Mouse (Mus musculus) heart, postnatal 14 days (tissue): Measurements from ENCODE around the gene Gm20388. TPM values are rescaled to one million over a fixed set of nuclear protein-coding genes. Genes with fewer than 3 reads are reported as not detected.

Source experiments
- DNase-seq, 2 experiments: peaks; one replicate each; pipeline ENCODE4 v3.0.0; 2021 to 2022
- intact Hi-C: fragments of 180-260 bp; cut with DNase I; formaldehyde crosslinking; loops from one replicate; pipeline ENCODE4 v1.15.1; 2025
- total RNA-seq, 2 experiments: library from RNA; stranded (reverse); gene quantifications; 2 replicates each; pipeline ENCODE4 v1.2.3; 2021

Gene Gm20388
- total RNA-seq, 2 experiments from 2014 or later = 0.24 TPM; not detected in 1

DNA sequence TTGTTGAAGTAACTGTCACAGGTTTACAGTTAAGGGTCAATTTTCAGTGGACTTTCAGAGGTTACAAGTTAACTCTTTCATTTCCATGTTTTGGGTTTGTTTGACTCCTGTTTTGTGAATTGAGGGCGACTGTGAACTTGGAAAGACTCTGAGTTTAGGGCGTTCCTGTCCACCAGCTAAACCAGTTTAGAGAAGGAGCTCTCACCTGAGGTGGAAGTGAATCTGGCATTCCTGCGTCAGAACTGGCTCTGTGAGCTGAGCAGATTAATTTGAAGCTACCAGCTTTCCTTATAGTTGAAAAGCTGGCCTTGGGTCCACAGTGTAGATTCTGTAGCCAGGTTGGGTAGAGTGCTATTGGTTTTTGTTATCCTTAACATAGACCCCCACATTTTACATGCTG lies 2.5 kb downstream of the Gm20388 start:
- no peak for DNase-seq
- intact Hi-C loops = no loop called here

DNA sequence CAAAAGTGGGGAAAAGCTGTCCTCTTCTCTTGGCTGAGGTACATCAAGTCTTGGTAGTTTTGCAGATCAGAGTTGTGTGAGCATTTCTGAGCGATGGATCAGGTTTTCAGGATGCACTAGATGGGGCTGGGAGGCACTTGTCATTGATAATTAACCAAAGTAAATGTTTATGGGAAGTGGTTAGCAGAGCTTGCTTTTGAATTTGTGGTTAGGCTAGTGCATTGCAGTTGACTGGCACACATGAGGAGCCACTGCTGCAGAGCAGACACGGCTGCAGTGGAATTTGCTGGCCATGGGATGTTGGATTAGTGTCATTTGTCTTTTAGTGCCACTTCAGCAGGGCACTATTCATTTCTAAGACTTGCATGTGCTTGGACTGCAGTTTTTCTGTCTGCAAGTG lies 3.5 kb downstream of the Gm20388 start:
- intact Hi-C loops = no loop called here
- DNase-seq = no peak

DNA sequence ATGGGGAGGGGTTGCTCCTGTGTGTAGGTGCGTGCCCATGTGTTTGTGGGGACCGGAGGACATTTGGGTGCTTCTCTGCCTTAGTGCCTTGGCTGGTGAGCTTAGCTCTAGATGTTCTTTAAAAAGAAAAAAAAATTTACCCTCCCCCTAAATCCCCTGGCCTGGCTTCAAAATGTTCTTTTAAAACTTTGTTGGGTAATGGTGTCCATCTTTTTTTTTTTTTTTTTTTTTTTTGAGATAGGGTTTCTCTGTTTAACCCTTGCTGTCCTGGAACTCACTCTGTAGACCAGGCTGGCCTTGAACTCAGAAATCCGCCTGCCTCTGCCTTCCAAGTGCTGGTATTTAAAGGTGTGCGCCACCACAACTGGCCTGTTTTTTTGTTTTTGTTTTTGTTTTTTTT lies 4.7 kb downstream of the Gm20388 start:
- intact Hi-C loops = no loop called here
- no peak for DNase-seq

DNA sequence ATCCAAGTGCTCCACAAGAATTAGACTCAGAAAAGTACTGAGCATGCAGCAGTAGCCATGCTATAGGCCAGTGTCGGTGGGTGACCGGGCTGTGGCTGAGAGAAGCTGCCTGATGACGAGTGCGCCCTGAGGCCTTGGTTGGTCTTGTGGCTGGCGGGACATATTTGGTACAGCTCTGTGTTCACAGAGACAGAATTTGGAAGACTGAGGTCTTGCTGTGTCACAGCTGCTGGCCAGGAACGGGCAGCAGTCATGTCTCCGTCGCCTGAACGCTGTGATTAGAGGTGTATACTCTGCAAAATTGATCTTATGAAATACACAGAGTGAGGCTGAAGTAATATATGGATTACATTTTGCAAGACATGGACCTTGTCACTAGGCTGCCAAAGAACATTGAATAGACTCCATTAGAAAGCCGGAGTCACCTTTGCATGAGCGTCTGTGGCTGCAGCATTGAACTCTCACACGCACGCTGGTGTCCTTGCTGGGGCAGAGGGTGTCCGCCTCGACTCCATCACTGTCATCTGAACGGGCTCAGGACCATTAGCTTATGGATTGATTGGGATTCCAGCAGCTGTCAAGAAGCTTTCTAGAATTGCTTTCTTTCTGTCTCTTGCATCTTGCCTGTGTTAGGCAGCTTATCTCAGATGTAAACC lies 5.7 kb downstream of the Gm20388 start:
- DNase-seq = no peak
- intact Hi-C loops = no loop called here

DNA sequence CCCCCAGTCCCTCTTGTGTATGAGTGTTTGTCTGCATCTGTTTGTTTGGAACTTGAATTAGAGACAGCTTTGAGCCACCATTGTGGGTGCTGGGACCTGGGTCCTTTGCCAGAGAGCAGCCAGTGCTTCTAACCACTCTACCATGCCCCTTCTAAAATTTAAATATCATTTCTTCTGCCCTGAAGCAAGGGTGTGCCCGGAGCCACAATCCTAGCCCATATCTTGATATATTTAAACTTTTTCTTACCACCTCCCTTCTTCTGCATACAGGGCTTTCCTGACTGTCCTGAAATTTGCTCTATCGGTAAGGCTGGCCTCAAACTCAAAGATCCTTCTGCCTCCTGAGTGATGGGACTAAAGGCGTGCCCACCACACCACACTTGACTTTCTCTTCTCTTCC lies 6.8 kb downstream of the Gm20388 start:
- DNase-seq = no peak
- intact Hi-C loops = no loop called here

DNA sequence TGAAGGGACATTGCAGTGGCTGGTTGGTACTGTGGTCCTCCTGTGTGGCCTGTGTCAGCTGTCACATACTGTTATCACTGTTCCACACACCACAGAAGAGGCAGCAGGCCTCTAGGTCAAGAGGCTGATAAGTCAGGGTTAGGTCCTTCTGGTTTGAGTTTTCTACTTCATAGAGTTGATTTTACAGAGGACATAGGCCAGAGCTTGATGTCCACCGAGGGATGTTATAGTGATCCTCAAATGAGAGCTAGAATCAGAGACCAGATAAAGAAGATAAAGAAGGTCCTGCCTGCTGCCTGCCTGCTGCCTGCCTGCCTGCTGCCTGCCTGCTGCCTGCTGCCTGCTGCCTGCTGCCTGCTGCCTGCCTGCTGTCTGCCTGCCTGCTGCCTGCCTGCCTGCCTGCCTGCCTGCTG lies 7.5 kb downstream of the Gm20388 start:
- no peak for DNase-seq

DNA sequence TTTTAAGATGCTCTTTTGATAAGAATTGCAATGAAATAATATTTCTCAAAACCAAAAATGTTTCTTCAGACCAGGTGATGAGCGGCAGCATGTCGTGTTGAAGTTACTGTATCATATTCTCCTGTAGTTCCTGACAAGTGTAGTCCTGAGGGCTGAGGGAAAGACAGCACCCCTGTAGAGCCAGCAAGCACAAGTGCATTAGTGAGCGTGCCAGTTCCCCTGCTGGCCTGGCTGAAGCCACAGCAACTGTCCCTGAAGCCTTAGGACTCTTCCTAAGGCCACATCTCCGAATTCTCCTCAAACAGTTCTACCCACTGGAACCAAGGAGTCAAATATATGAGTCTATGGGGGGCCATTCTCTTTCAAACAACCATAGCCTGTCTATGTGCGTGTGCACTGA lies 12.6 kb downstream of the Gm20388 start:
- intact Hi-C loops = loop anchor here (10.0 kb wide), 1 partner anchor 228 kb away; no protein-coding TSS in a partner anchor
- no peak for DNase-seq

More for the DNA sequence above, 7.5 kb downstream of the Gm20388 start:
- intact Hi-C loops = no loop called here

DNA sequence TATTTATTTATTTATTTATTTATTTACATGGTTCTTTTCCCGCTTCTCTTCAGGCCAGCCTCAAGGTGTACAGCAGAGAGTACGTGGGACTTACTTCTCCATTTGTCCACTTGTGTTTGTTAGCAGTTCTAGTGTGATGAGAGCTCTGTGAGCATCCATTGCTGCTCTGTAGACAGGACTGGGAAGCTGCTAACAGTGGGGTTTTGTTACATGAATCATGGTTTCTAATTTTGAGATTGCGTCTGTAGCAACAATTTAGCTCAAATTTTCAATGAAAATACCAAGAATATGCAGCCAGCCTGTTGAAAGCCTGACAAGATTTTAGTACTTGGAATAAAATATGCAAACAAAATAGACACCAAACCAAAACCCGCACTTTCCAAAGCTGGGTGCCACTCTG lies 14.8 kb downstream of the Gm20388 start:
- intact Hi-C loops = loop anchor here (5.0 to 10.0 kb wide), 2 partner anchors 38 to 231 kb away; no protein-coding TSS in a partner anchor

DNA sequence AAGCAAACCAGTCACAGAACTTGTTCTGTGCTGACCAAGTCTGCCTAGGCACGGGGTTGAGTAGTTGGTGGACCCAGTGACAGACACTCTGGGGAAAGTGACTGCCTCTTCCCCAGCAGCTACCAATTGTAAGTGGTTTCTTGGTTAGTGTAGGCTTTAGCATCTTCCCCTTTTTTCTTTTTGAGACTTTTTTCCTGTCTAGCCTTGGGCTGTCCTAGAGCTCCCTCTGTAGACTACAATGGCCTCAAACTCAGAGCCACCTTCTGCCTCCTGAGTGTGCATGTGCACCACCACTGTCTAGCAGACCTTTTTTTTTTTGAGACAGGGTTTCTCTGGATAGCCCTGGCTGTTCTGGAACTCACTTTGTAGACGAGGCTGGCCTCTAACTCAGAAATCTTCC lies 15.8 kb downstream of the Gm20388 start:
- intact Hi-C loops = loop anchor here (1.0 to 10.0 kb wide), 3 partner anchors 39 to 232 kb away; no protein-coding TSS in a partner anchor
- DNase-seq = peak in 1 of 2 experiments; percentile 23

More for the DNA sequence above, 14.8 kb downstream of the Gm20388 start:
- no peak for DNase-seq

DNA sequence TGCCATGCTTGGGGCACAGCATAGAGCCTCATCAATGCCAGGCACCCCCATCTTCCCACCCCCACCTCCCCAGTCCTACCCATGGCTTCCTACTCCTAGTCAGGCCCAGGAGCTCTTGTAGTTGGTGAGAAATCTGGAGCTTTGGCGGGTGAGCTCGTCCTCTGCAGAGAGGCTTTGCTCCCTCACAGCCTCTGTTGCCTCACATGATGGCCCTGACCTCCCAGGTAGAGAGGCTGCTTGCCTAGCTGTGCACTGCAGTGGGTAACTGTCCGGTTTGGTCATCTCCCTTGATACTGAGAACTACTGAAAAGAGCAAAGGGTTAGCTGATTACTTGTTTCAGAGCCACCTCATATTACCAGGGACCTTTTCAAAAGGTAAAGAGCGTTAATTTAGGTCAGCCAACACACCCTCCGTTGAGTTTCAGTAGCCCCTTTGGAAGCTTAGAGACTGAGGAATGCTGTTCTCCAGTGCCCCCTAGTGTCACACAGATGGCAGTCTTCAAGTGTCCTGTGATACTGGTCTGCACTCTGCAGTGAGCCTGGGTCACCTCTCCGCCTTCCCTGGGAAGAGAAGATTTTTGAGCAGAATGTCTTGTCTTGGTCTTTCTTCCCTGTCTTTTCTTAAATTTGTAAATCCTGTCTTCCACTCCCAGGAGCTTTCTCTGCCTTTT lies 16.9 kb downstream of the Gm20388 start:
- intact Hi-C loops = loop anchor here (5.0 to 10.0 kb wide), 2 partner anchors 40 to 233 kb away; no protein-coding TSS in a partner anchor
- DNase-seq = peak; percentile 42 to 64

DNA sequence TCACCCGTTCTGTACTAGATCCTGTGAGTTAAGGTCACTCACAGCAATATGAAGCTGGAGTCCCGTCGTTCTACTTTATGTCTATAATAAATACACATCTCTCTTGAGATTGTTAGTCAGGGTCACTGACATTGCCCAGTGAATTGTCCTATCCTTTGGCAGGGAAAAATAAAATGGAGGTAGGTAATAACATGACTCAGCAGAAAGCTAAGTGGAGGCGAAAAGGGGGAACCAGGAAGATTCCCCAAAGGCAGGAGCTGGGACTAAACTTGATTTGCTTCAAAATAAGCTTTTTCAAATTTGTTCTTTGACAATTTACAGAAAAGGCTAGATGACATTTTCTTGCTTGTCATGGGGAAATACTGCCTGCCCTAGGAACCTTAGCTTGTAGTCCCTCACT lies 20.7 kb downstream of the Gm20388 start:
- no peak for DNase-seq

DNA sequence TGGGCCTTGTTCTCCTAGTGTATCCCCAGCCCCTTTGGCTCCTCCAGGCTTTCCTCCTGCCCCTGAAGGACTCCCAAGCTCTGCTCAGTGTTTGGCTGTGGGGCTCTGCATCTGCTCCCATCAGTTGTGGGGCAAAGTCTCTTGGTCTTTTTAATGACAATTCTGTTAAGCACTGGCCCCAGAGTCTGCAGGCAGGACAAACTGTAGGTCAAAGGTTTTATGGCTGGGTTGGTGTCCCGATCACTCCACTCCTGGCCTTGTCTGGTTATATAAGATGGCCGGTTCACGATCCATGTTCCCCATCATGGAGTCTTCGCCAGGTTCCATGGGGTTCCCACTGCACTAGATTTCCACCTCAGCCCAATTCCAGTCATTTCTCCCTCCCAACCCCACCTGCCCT lies 23.0 kb downstream of the Gm20388 start:
- no peak for DNase-seq
- intact Hi-C loops = no loop called here

More for the DNA sequence above, 20.7 kb downstream of the Gm20388 start:
- intact Hi-C loops = no loop called here

DNA sequence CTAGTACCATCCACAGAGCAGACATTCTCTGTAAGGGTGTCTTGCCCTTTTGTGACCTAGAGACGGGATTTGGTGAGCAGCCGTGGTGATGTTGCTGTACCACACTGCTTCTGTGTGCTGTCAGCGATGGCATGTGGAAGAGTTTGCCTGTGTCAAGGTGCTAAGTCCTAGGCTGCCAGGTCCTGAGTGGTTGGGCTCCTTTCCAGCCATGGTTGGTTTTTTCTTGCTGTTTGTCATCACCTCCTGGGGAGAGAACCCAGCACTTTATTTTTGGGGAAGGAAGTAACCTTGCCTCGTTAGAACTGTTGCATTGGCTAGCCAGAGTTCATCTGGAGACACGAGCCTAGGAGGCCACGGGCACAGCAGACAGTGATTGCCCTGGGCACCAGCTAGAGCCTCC lies 24.9 kb downstream of the Gm20388 start:
- DNase-seq = peak in 1 of 2 experiments; percentile 42

DNA sequence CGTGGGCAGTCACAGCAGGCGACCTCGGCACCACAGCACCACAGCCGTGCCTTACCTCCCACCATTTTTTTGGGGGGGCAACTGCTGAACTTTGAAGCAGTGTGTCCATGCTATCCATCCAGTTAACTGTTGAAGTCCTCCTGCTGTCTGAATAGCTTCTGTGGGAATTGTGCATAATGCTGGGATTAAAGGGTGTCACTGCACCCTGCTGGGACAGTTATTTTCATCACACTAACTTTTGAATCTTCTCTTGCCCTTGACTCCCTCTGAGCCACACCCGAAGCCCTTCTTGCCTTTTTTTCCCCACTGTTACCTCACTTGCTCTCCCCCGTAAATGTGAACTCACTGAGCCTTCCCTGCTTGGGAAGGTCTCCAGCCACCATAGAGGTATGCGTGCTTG lies 27.8 kb downstream of the Gm20388 start:
- intact Hi-C loops = no loop called here
- no peak for DNase-seq

More for the DNA sequence above, 24.9 kb downstream of the Gm20388 start:
- intact Hi-C loops = no loop called here

DNA sequence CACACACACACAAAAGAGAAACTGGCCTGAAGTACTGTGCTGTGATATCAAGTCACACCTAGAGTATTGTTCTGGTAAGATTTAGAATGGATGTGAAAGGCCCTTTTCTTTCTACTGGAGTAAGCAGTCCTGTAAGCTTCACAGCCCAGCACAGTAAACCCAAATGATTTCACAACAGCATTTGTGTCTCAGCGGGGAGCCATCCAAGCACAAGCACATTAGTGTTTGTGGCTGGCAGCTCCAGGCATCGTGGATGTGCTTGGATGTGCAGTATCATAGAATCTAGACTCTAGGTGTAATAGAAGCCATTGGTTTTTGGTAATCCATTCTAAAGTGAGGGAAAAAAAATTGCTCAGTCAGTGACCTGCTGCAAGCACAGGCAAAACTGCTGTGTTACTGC lies 28.7 kb downstream of the Gm20388 start:
- intact Hi-C loops = no loop called here

DNA sequence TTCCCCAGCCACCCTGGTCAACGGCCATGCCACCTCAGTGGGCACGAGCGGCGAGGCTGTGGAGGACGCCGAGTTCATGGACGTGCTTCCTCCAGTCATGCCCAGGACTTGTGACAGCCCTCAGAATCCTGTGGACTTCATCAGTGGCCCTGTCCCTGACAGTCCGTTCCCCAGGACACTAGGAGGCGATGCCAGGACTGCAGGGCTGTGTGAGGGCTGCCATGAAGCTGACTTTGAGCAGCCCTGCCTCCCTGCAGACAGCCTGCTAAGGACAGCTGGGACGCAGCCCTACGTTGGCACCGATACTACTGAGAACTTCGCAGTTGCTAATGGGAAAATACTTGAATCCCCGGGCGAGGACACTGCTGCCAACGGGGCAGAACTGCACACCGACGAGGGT lies 30.8 kb downstream of the Gm20388 start:
- DNase-seq = no peak

More for the DNA sequence above, 28.7 kb downstream of the Gm20388 start:
- DNase-seq = no peak

DNA sequence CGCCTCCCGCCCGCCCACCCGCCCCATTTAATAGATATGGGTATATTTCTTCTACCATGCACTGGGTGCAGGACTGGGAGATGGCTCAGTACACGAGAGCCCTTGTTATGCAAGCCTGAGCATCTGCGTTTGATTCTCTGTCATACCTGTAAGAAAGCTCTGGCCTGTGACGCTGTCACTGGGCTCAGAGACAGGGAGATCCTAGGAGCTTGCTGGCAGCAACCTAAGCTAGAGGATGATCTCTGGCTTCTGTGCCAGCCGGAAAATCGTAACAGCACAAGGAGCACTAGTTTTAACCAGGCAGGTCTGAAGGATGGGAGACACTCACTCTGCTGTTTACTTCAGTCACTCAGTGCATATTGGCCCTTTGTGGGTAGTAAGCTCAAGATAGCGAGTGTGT lies 33.0 kb downstream of the Gm20388 start:
- intact Hi-C loops = loop anchor here (5.0 to 10.0 kb wide), 2 partner anchors 39 to 211 kb away; no protein-coding TSS in a partner anchor
- no peak for DNase-seq

More for the DNA sequence above, 30.8 kb downstream of the Gm20388 start:
- intact Hi-C loops = loop anchor here (5.0 to 10.0 kb wide), 2 partner anchors 41 to 213 kb away; no protein-coding TSS in a partner anchor

DNA sequence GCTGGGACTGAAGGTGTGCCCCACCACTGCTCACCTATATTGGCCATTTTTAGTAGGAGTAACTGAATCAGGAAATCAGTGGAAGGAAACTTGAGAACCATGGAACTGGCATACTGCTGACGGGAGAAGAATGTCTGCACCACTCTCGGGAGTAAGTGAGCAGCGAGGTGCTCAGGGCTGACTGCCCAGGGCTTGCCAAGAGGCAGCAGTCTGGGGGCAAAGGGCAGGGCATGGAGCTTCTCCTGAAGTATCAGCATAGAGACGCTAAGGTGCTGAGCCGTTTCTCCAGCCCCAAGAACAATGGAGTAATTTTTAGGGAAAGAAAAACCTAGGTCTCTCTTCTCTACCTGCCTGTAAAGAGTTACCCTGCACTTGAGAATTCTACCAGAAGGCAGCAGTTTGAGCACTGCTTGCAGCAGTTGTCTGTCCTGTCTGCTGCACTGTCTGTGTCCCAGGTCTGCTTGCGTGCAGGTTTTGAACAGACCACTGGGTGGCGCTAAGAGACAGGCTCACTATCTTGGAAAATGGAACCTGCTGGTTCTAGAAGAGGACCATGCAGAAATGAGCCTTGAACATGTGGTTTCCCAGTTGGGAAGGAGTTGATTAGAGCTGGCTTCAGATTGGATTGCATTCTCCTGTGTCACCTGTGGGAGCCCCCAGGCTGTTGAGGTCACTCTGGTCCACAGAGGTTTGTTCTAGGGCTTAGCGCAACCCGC lies 33.6 kb downstream of the Gm20388 start:
- DNase-seq = peak; percentile 77 to 86
- intact Hi-C loops = loop anchor here (5.0 to 10.0 kb wide), 2 partner anchors 38 to 211 kb away; no protein-coding TSS in a partner anchor

DNA sequence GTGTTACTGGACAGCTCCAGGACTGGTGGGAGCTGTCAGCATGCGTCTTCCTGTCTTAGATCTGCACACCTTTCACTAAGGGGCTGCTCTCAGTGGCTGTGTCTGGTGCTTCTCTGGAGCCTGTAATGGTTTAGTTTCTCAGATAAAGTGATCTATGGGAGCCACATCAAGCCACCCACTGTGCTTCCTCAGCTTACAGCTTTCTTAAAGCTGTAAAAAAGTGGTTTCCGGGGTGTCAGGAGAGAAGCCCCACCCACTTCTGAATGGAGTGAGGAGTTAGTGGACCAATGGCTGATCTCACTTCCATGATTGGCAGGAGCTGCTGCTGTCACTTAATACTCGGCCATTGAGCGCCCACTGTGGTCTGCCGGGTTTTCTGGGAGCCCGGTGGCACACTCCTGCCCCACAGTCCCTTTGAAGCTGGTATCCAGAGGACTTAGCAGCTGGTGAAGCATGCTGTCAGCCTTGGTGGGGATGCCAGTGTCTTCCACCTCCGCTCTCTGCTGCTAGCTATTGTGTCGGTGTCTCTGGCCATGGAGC lies 35.8 kb downstream of the Gm20388 start:
- intact Hi-C loops = loop anchor here (10.0 kb wide), 1 partner anchor 208 kb away; no protein-coding TSS in a partner anchor
- DNase-seq = no peak

DNA sequence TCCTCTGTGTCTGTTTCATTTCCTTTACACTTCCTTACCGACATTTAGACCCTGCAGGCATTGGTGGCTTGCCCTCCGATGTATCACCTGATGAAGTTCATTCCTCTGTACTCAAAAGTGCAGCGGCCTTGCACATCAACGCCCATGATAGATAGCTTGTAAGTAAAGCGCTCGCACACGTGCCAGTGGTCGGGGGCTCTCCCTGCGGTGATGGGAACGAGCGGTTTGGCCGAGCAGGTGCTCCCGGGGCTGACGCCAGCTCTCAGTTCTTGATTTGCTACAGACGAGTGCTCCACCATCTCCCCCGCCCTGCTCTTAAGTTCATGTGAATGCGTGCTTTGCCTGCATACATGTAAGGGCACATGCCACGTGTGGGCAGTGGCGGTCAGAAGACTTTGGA lies 37.0 kb downstream of the Gm20388 start:
- intact Hi-C loops = loop anchor here (10.0 kb wide), 1 partner anchor 207 kb away; no protein-coding TSS in a partner anchor
- DNase-seq = no peak
